Mouse (Mus musculus): ENCODE measurements around the gene Abcb1a.

DNA sequence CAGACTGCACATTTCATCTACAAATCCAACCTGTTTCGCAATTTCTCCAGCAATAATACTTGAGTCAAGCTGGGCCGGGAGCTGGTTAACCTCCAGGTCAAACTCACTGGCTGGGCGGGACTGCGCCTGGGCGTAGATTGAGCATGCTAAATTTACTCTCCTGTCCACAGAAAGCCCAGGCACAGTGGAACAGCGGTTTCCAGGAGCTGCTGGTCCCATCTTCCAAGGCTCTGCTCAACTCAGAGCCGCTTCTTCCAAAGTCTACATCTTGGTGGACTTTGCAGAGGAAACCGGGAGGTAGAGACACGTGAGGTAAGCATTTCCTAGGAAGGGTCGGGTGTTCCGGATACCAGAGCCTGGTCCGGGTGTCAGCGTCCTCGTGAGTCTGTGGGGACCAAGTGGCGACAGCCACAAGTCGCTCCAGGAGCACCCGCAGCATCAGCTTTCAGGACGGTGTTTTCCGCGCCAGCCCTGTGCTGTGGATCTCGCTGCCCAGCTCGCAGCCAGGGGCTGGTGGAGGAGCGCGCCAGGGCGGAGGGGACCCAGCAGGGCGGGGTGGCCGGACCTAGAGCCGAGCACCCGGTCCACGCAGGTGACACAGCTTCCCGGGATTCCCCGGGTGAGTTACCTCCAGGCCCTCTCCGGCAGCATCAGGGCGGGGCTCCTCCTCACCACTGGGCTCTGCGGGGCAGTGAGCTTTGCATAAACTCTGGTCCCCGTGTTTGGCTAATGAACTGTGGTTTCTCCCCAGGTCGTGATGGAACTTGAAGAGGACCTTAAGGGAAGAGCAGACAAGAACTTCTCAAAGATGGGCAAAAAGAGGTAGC, at the start of gene Abcb1a:
- TF ChIP-seq E2F4 (IDR thresholded peaks at IDR 0.05; ENCODE audit: insufficient replicate concordance, low read depth, low read length) (no peak), CTCF (conservative IDR thresholded peaks at IDR 0.05 in 1 of 2, IDR thresholded peaks at IDR 0.05 in 1 of 2; ENCODE audit: low read depth in 2 of 2, low read length in 2 of 2) (no peak), POLR2A (IDR thresholded peaks at IDR 0.05; ENCODE audit: low read depth, low read length) (no peak), EP300 (IDR thresholded peaks at IDR 0.05; ENCODE audit: low read length) (no peak), CHD2 (IDR thresholded peaks at IDR 0.05; ENCODE audit: low read length) (no peak), RAD21 (IDR thresholded peaks at IDR 0.05; ENCODE audit: low read depth, low read length) (no peak), MYC (IDR thresholded peaks at IDR 0.05; ENCODE audit: low read depth, low read length) (no peak), POLR2AphosphoS2 (IDR thresholded peaks at IDR 0.05; ENCODE audit: low read depth, low read length) (no peak), TCF12 (IDR thresholded peaks at IDR 0.05; ENCODE audit: low read depth, low read length) (0 out of 2 replicates have a peak, but pooled peaks have one; percentile 15), HCFC1 (IDR thresholded peaks at IDR 0.05; ENCODE audit: low read depth, low read length) (no peak), KAT2A (IDR thresholded peaks at IDR 0.05; ENCODE audit: insufficient replicate concordance, low read length) (no peak), NELFE (IDR thresholded peaks at IDR 0.05; ENCODE audit: low read depth, low read length) (no peak)
